Mouse (Mus musculus): ENCODE measurements around the gene Efhb.

- TF ChIP-seq MAFK (IDR thresholded peaks at IDR 0.05; ENCODE audit: insufficient read depth, low read depth, low read length) (no peak), HCFC1 (IDR thresholded peaks at IDR 0.05; ENCODE audit: borderline replicate concordance, insufficient read depth, low read length) (no peak), ZC3H11A (IDR thresholded peaks at IDR 0.05; ENCODE audit: borderline replicate concordance, low read depth, low read length) (no peak), CHD2 (IDR thresholded peaks at IDR 0.05; ENCODE audit: low read depth, low read length) (no peak), ZNF384 (IDR thresholded peaks at IDR 0.05; ENCODE audit: low read depth, low read length) (no peak)
Measured at GRCm38 (mm10) chr17:53386863-53387262, 76.3 kb downstream of the Efhb start.
